Mouse (Mus musculus): Measurements from ENCODE around the gene Parp2. TPM values are rescaled to one million over a fixed set of nuclear protein-coding genes. Genes with fewer than 3 reads are reported as not detected.

Gene Parp2
- 3.0 TPM in 1 of 2 replicates, not detected in the other for polyA plus RNA-seq (2012; ENCODE audit: insufficient read depth, low replicate concordance)

DNA sequence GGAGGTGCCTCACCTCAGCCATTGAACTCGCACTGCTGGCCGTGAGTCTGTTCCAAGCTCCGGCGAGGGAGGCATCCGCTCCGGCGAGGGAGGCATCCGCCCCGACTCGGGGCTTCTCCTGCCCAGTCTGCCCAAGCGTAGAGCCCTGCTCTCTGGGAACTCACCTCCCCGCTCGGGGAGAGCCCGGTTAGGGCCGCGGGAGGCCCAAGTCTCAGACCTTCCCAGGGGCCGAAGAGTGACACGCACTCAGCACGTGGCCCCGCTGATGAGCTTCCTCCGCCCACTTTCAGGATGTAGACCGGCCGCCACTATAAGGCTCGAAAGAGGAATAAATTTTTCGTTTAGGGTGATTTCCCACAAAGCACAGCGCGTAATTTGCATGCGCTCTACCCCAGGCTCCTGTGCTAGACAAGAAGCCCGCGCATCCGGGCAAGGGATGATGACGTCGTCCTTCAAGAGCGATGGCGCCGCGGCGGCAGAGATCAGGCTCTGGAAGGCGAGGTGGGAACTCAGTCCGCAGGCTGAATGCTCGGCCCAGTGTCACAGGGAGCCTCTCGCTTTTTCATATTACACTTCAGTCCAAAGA is at the start of gene Parp2, which contains the start of gene Ccnb1ip1:
Gene Parp2, plus strand, starts transcription at position 355 of the 586 bp plus-strand sequence.
Gene Ccnb1ip1, minus strand, starts transcription at position 246 of the 586 bp plus-strand sequence.
- no peak for TF ChIP-seq GATA1 (IDR thresholded peaks at IDR 0.05; ENCODE audit: borderline replicate concordance, low read length)
- TF ChIP-seq FLI1 (IDR thresholded peaks at IDR 0.05; ENCODE audit: low read length) = no peak
- Histone ChIP-seq H3K27me3 (replicated peaks) (no peaks in the 10 kb centered on the region), H3K36me3 (replicated peaks; ENCODE audit: low read length) (peaks cover 27% of the 10 kb centered on the region), H3K4me3 (replicated peaks) (peak within 1 kb of the TSS; percentile 94), H3K4me1 (peaks cover 18% of the 10 kb centered on the region), H3K9me3 (no peaks in the 10 kb centered on the region)

DNA sequence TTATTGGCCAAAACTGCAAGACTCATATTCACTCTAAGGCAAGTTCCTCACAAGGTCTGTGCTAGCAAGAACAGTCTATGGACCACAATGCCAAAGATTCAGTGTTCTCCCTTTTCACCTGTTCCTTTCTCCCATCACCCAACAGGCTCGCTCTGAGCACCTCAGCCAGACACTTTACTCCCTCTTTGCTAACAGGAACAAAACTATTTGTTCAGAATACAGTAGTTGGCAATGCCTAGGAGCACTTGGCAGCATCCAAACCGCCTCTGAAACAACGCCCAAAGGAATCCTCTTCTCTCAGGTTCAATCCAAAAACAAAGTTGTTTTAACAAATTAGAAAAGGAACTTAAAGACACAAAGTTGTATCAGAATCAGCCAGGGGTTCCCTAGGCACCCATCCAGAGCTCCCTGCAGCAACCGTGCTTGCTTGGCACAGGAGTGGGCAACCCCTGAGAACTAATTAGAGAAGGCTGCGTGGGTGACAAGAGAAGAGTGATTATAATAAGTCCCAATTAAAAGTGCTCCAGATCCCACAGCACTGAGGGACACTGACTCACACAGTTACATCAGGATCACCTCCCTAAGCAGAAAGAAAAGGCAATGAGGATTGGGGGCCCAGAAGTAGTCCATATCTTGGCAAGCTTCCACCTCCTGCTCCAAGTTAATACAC is 49.1 kb upstream of the Parp2 start:
- H3K9me3 ChIP-seq = no peaks in the 10 kb centered on the region
- TF ChIP-seq FLI1 (IDR thresholded peaks at IDR 0.05; ENCODE audit: low read length) (no peak), GATA1 (IDR thresholded peaks at IDR 0.05; ENCODE audit: borderline replicate concordance, low read length) (no peak)
- H3K4me3 ChIP-seq (replicated peaks) = no peak overlapping the region
- peaks cover 2% of the 10 kb centered on the region for H3K27me3 ChIP-seq (replicated peaks)
- no peaks in the 10 kb centered on the region for H3K4me1 ChIP-seq
- H3K36me3 ChIP-seq (replicated peaks; ENCODE audit: low read length) = peaks cover 7% of the 10 kb centered on the region

GRCm38 (mm10) chr14:50765736-50766135 is 41.9 kb upstream of the Parp2 start:
- Histone ChIP-seq H3K27me3 (replicated peaks) (no peaks in the 10 kb centered on the region), H3K36me3 (replicated peaks; ENCODE audit: low read length) (peaks cover 66% of the 10 kb centered on the region), H3K4me3 (replicated peaks) (no peak overlapping the region), H3K4me1 (no peaks in the 10 kb centered on the region), H3K9me3 (no peaks in the 10 kb centered on the region)
- TF ChIP-seq FLI1 (IDR thresholded peaks at IDR 0.05; ENCODE audit: low read length) (no peak), GATA1 (IDR thresholded peaks at IDR 0.05; ENCODE audit: borderline replicate concordance, low read length) (no peak)

- TF ChIP-seq FLI1 (IDR thresholded peaks at IDR 0.05; ENCODE audit: low read length) (no peak), GATA1 (IDR thresholded peaks at IDR 0.05; ENCODE audit: borderline replicate concordance, low read length) (no peak)
- H3K36me3 ChIP-seq (replicated peaks; ENCODE audit: low read length) = peaks cover 87% of the 10 kb centered on the region
- no peak overlapping the region for H3K4me3 ChIP-seq (replicated peaks)
- H3K27me3 ChIP-seq (replicated peaks) = no peaks in the 10 kb centered on the region
- no peaks in the 10 kb centered on the region for H3K4me1 ChIP-seq
- no peaks in the 10 kb centered on the region for H3K9me3 ChIP-seq
Measured at GRCm38 (mm10) chr14:50771342-50771741, 36.3 kb upstream of the Parp2 start.

DNA sequence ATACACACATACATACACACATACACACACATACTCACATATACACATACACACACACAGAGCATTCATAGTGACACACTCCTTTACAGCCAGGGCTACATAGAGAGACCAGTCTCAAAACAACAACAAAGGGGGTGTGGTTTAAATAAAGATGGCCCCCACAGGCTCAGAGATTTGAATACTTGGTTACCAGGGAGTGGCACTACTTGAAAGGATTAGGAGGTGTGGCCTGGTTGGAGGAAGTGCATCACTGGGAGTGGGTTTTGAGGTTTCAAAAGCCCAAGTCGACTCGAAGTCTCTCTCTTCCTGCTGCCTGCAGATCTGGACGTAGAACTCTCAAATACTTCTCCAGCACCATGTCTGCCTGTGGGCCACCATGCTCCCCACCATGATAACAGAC is 25.5 kb upstream of the Parp2 start:
- H3K9me3 ChIP-seq = peaks cover 3% of the 10 kb centered on the region; the same call in 1 of the 2 replicates
- no peak overlapping the region for H3K4me3 ChIP-seq (replicated peaks)
- H3K27me3 ChIP-seq (replicated peaks) = no peaks in the 10 kb centered on the region
- peaks cover 53% of the 10 kb centered on the region for H3K36me3 ChIP-seq (replicated peaks; ENCODE audit: low read length)
- no peak for TF ChIP-seq FLI1 (IDR thresholded peaks at IDR 0.05; ENCODE audit: low read length)
- no peak for TF ChIP-seq GATA1 (IDR thresholded peaks at IDR 0.05; ENCODE audit: borderline replicate concordance, low read length)
- H3K4me1 ChIP-seq = peaks cover 13% of the 10 kb centered on the region

DNA sequence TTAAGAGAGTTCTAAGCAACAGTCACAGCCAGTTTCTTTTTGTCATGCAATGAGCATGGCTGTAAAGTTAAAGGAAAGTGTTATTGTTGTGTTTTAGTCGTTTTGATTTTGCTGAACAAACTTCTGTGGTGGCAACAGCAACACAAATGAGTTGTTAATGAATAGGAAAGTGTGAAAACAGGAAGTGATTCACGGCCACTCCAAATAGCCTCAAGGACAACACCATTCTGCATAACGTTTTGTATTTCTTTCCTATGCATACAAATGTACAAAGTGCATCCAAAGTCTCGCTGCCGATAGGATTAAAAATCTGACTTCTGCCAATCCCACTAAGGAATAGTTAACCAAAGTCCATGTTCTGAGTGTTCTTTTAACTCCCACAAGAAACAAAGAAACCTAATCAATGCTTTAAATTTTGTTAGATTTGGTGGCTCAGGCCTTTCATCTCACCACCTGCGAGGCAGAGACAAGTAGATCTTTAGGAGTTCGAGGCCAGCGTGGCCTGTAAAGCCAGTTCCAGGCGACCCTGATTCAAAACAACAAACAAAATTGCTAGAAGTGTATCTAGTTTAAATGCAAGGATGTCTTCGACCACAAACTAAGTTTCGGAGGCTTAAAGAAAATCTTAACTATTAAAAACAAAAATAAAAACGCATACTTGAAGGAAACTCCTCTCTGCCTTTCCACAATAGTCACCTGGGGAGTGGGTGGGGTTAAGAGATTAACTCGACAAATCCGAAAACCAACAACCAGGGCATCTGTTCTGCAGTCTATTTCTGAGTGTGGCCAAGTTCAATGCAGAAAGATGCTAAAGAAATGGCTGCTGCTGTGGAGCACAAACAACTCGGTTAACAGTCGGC is 23.0 kb upstream of the Parp2 start:
- TF ChIP-seq FLI1 (IDR thresholded peaks at IDR 0.05; ENCODE audit: low read length) (no peak), GATA1 (IDR thresholded peaks at IDR 0.05; ENCODE audit: borderline replicate concordance, low read length) (no peak)
- Histone ChIP-seq H3K9me3 (peaks cover 3% of the 10 kb centered on the region; the same call in 1 of the 2 replicates), H3K4me1 (peaks cover 13% of the 10 kb centered on the region), H3K4me3 (replicated peaks) (peak overlapping the region; percentile 95), H3K36me3 (replicated peaks; ENCODE audit: low read length) (peaks cover 32% of the 10 kb centered on the region), H3K27me3 (replicated peaks) (no peaks in the 10 kb centered on the region)

DNA sequence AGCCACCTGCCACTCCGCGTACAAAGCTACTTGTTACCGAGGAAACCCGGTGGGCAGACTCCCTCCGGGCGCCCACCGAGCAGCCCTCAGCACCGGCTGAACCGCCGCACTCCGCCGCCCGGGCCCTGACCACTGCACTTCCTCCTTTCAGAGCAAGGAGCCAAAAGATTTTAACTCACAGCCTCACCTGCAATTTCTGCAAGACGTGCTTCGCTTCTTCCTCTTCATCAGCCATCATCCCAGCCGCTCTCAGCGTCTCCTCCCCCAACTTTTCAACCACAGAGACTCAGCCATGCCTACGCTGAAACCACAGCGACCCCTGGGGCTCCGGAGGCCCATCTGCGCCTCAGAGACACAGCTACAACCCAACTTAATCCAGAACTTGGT is 22.4 kb upstream of the Parp2 start, which contains the start of gene Ttc5:
Gene Ttc5, minus strand, starts transcription at position 269 of the 387 bp plus-strand sequence.
- peaks cover 30% of the 10 kb centered on the region for H3K36me3 ChIP-seq (replicated peaks; ENCODE audit: low read length)
- TF ChIP-seq GATA1 (IDR thresholded peaks at IDR 0.05; ENCODE audit: borderline replicate concordance, low read length) = no peak
- no peak for TF ChIP-seq FLI1 (IDR thresholded peaks at IDR 0.05; ENCODE audit: low read length)
- H3K27me3 ChIP-seq (replicated peaks) = no peaks in the 10 kb centered on the region
- H3K4me3 ChIP-seq (replicated peaks) = peak within 1 kb of the TSS; percentile 95
- H3K4me1 ChIP-seq = peaks cover 13% of the 10 kb centered on the region
- peaks cover 3% of the 10 kb centered on the region; the same call in 1 of the 2 replicates for H3K9me3 ChIP-seq

DNA sequence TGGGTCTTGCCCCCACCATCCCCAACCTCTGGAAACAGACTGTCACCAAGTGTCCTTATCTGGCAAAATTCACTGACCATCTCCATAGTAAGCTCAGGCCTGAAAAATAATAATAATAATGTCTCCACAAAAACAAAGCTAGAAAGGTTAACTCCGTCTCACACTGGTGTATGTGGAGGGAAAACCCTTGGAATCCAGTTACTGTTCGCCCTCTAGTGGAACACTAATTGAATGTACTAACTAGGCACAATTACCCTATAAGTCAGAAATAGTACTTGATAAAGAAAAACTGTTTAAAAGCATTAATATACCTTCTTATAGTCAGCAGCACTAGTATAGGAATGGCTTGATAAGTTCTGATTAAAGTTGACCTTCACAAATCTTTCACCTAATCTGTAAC is 19.5 kb upstream of the Parp2 start:
- H3K4me1 ChIP-seq = peaks cover 10% of the 10 kb centered on the region
- TF ChIP-seq FLI1 (IDR thresholded peaks at IDR 0.05; ENCODE audit: low read length) (no peak), GATA1 (IDR thresholded peaks at IDR 0.05; ENCODE audit: borderline replicate concordance, low read length) (no peak)
- H3K4me3 ChIP-seq (replicated peaks) = no peak overlapping the region

GRCm38 (mm10) chr14:50795261-50795935 is 12.2 kb upstream of the Parp2 start:
- peaks cover 6% of the 10 kb centered on the region for H3K4me1 ChIP-seq
- no peaks in the 10 kb centered on the region for H3K27me3 ChIP-seq (replicated peaks)
- peaks cover 57% of the 10 kb centered on the region for H3K36me3 ChIP-seq (replicated peaks; ENCODE audit: low read length)
- no peak overlapping the region for H3K4me3 ChIP-seq (replicated peaks)
- no peak for TF ChIP-seq FLI1 (IDR thresholded peaks at IDR 0.05; ENCODE audit: low read length)
- no peaks in the 10 kb centered on the region for H3K9me3 ChIP-seq

More for the DNA sequence above, 19.5 kb upstream of the Parp2 start:
- Histone ChIP-seq H3K36me3 (replicated peaks; ENCODE audit: low read length) (peaks cover 18% of the 10 kb centered on the region), H3K9me3 (no peaks in the 10 kb centered on the region), H3K27me3 (replicated peaks) (no peaks in the 10 kb centered on the region)

All from megakaryocyte, embryonic 14.5 days (primary cell).